Mouse (Mus musculus): ENCODE measurements around the gene Ksr2.

- TF ChIP-seq GATA1 (IDR thresholded peaks at IDR 0.05; ENCODE audit: borderline replicate concordance, low read length): no peak
- TF ChIP-seq FLI1 (IDR thresholded peaks at IDR 0.05; ENCODE audit: low read length): no peak
Measured at GRCm38 (mm10) chr5:117689840-117690239, 276.0 kb downstream of the Ksr2 start.
